Mouse (Mus musculus) testis, adult 2 months (tissue): ENCODE measurements around the gene Fam107b.

Experiments used
- CTCF ChIP-seq: fragments of 200-500 bp; IDR thresholded peaks from 2 replicates; pipeline ENCODE4 v1.5.1; 2012; ENCODE audit warnings: low read depth, mild to moderate bottlenecking, inconsistent platforms, low read length, moderate library complexity; ENCODE audit not compliant: control insufficient read depth, insufficient read depth, insufficient replicate concordance
- POLR2A ChIP-seq: fragments of 200-500 bp; IDR thresholded peaks from 2 replicates; pipeline ENCODE4 v1.6.1; 2012; ENCODE audit warnings: low read depth, mild to moderate bottlenecking, inconsistent platforms, low read length, moderate library complexity; ENCODE audit not compliant: control insufficient read depth

- TF ChIP-seq CTCF: no peak
- TF ChIP-seq POLR2A: no peak
Observed at GRCm38 (mm10) chr2:3805742-3806141, 235.5 kb downstream of the Fam107b start.
